In genomic region chr3:104295856-104296255, GRCm38 (mm10) we compare ENCODE assay signal across 16 mouse cellular contexts.
A peak's percentile ranks its signal among the peaks of the same experiment; 100 is the strongest.
DNase-seq lines count a peak whose midpoint lies in the region; ATAC-seq and TF ChIP-seq lines count a peak whose summit lies in the region.
"Had no signal": no experiment of that assay in that cellular context is flagged by ENCODE, and none has a peak within 500 bp of the region (broad histone marks: within the 10 kb centered on the region; RNA-seq: fewer than 3 reads in every experiment).

No protein-coding gene starts in this region.

- TF ChIP-seq POLR2A in kidney, adult 2 months (IDR thresholded peaks at IDR 0.05; ENCODE audit: low read depth, low read length): no peak

- no peaks in the 10 kb centered on the region for H3K36me3 ChIP-seq in kidney, adult 2 months (ENCODE audit: control insufficient read depth, insufficient read depth, low read length)
- H3K36me3 ChIP-seq: forebrain, embryonic 12.5 days; limb, embryonic 15.5 days; lung, embryonic 15.5 days; neural tube, embryonic 12.5 days had no signal

- intact Hi-C loops in gastrocnemius, adult 2 months (cut with DNase I): no loop called here
- intact Hi-C loops in heart, postnatal 14 days (cut with DNase I): loop anchor here (1.0 kb wide), 1 partner anchor 43 kb away; no protein-coding TSS in a partner anchor

- WGBS in kidney, adult 2 months: 85% methylated on average over 9 of the region's 9 CpGs

- H3K4me1 ChIP-seq in kidney, adult 2 months (ENCODE audit: control insufficient read depth, insufficient read depth, low read length): peaks cover 5% of the 10 kb centered on the region
- H3K4me1 ChIP-seq: neural tube, embryonic 12.5 days had no signal

- peak overlapping the region; percentile 46 for H3K27ac ChIP-seq in gastrocnemius, adult 2 months
- no peak overlapping the region for H3K27ac ChIP-seq in kidney, adult 2 months (ENCODE audit: insufficient read depth, low read depth, low read length)
- H3K27ac ChIP-seq: forebrain, embryonic 12.5 days; limb, embryonic 15.5 days; lung, embryonic 15.5 days; neural tube, embryonic 12.5 days had no signal

- no peak for ATAC-seq in monocyte, adult 5-6 weeks (replicated peaks; ENCODE audit: insufficient number of reproducible peaks, low FRiP score, low TSS enrichment, poor library complexity, severe bottlenecking)

- no peak for TF ChIP-seq CTCF in gastrocnemius, adult 2 months (IDR thresholded peaks at IDR 0.05)
- TF ChIP-seq CTCF in kidney, adult 2 months (conservative IDR thresholded peaks at IDR 0.05; ENCODE audit: insufficient read depth, insufficient read length, low read depth, low read length): no peak

- no peaks in the 10 kb centered on the region for H3K27me3 ChIP-seq in kidney, adult 2 months (replicated peaks; ENCODE audit: control insufficient read depth, insufficient read depth, low read length)
- H3K27me3 ChIP-seq: limb, embryonic 15.5 days; lung, embryonic 15.5 days; neural tube, embryonic 12.5 days had no signal

- H3K4me3 ChIP-seq in gastrocnemius, adult 2 months: no peak overlapping the region
- H3K4me3 ChIP-seq in kidney, adult 2 months (ENCODE audit: insufficient read depth, low read depth, low read length): no peak overlapping the region
- H3K4me3 ChIP-seq: forebrain, embryonic 12.5 days; limb, embryonic 15.5 days; lung, embryonic 15.5 days; neural tube, embryonic 12.5 days had no signal

- no peak for DNase-seq in gastrocnemius, adult 2 months
- no peak for DNase-seq in gastrocnemius, postnatal 10 days
- peak; percentile 84 for DNase-seq in 3T3-L1 (ENCODE audit: low read depth, low spot score)
- peak; percentile 20 for DNase-seq in adrenal gland, adult 8-10 months
- DNase-seq in heart, postnatal 14 days: peak; percentile 3 to 10
- no peak for DNase-seq in kidney, adult 2 months
- DNase-seq in yolk sac, embryonic 10.5 days (ENCODE audit: low spot score): no peak
- DNase-seq: cerebellum, adult 2 months; kidney, postnatal 36 days; midbrain, embryonic 14.5 days; right cerebral cortex, adult 18-20 months had no signal

Comparison
In these comparisons a context has a peak if more than half of its experiments do, and no peak if none do; other contexts are left out.
1. DNase-seq: peak in 3T3-L1 (single experiment), adrenal gland, adult 8-10 months (single experiment) and heart, postnatal 14 days (2 of 2); none in gastrocnemius, adult 2 months (single experiment), gastrocnemius, postnatal 10 days (single experiment), kidney, adult 2 months (single experiment) and yolk sac, embryonic 10.5 days (single experiment).